Comparison of ENCODE assay signal across 22 mouse cellular contexts in genomic region chr16:93453056-93453455, GRCm38 (mm10).
A peak's percentile ranks its signal among the peaks of the same experiment; 100 is the strongest.
DNase-seq lines count a peak whose midpoint lies in the region; ATAC-seq and TF ChIP-seq lines count a peak whose summit lies in the region.
"Had no signal": no experiment of that assay in that cellular context is flagged by ENCODE, and none has a peak within 500 bp of the region (broad histone marks: within the 10 kb centered on the region; RNA-seq: fewer than 3 reads in every experiment).

No protein-coding gene starts in this region.

- no peak overlapping the region for H3K4me2 ChIP-seq in midbrain, embryonic 11.5 days
- no peak overlapping the region for H3K4me2 ChIP-seq in midbrain, postnatal 0 days (ENCODE audit: low read depth, low read length, poor library complexity, severe bottlenecking)
- no peak overlapping the region for H3K4me2 ChIP-seq in hindbrain, embryonic 14.5 days (replicated peaks)
- H3K4me2 ChIP-seq in stomach, postnatal 0 days (replicated peaks; ENCODE audit: low read depth): no peak overlapping the region

- no peak for ATAC-seq in midbrain, embryonic 11.5 days (ENCODE audit: low FRiP score)
- no peak for ATAC-seq in midbrain, postnatal 0 days (ENCODE audit: low FRiP score)
- ATAC-seq in common myeloid progenitor, adult 5-6 weeks (replicated peaks; ENCODE audit: low read depth, poor library complexity, severe bottlenecking): peak; percentile 29; the same call in 1 of the 2 replicates
- no peak for ATAC-seq in hindbrain, embryonic 14.5 days (ENCODE audit: low FRiP score)
- ATAC-seq in stomach, postnatal 0 days (ENCODE audit: low FRiP score, low TSS enrichment): no peak
- ATAC-seq: activated CD4-positive, CD25-positive, alpha-beta regulatory T cell, adult 4 months; CD4-positive, CD25-positive, alpha-beta regulatory T cell, adult 4 months; Patski had no signal

- H3K9ac ChIP-seq in midbrain, embryonic 11.5 days (ENCODE audit: low read length): no peak overlapping the region
- no peak overlapping the region for H3K9ac ChIP-seq in midbrain, postnatal 0 days (replicated peaks; ENCODE audit: low read length, poor library complexity, severe bottlenecking)
- no peak overlapping the region for H3K9ac ChIP-seq in hindbrain, embryonic 14.5 days
- H3K9ac ChIP-seq in stomach, postnatal 0 days (ENCODE audit: low read length): no peak overlapping the region

- no peaks in the 10 kb centered on the region for H3K27me3 ChIP-seq in midbrain, embryonic 11.5 days (ENCODE audit: control insufficient read depth, insufficient read depth, low read length)
- no peaks in the 10 kb centered on the region; the same call in 1 of the 2 replicates for H3K27me3 ChIP-seq in midbrain, postnatal 0 days (ENCODE audit: insufficient read depth, low read length)
- peaks cover 30% of the 10 kb centered on the region for H3K27me3 ChIP-seq in E14TG2a.4 (ENCODE audit: insufficient read depth, low read length)
- 0 out of 2 replicates have a peak, but pooled peaks cover 12% of the 10 kb centered on the region for H3K27me3 ChIP-seq in hindbrain, embryonic 14.5 days (ENCODE audit: control insufficient read depth, insufficient read depth, low read length)
- 0 out of 2 replicates have a peak, but pooled peaks cover 4% of the 10 kb centered on the region for H3K27me3 ChIP-seq in stomach, postnatal 0 days (ENCODE audit: control insufficient read depth, insufficient read depth, low read length)
- H3K27me3 ChIP-seq: CH12.LX, Patski had no signal

- TF ChIP-seq EP300 in stomach, postnatal 0 days (optimal IDR thresholded peaks at IDR 0.05): no peak

- WGBS in midbrain, embryonic 11.5 days: 84% methylated on average over 9 of the region's 9 CpGs
- WGBS in midbrain, postnatal 0 days: 85% methylated on average over 9 of the region's 9 CpGs
- WGBS in hindbrain, embryonic 14.5 days: 85% methylated on average over 9 of the region's 9 CpGs
- 85% methylated on average over 9 of the region's 9 CpGs for WGBS in stomach, postnatal 0 days

- intact Hi-C loops in heart, postnatal 36 days (cut with DNase I): loop anchor here (5.0 to 10.0 kb wide), 3 partner anchors 141 to 628 kb away; partner anchors contain the start of gene Runx1

- H3K27ac ChIP-seq in midbrain, embryonic 11.5 days (ENCODE audit: low read depth, low read length): no peak overlapping the region
- H3K27ac ChIP-seq in midbrain, postnatal 0 days (ENCODE audit: low read depth, low read length): no peak overlapping the region
- no peak overlapping the region for H3K27ac ChIP-seq in hindbrain, embryonic 14.5 days
- H3K27ac ChIP-seq in stomach, postnatal 0 days (replicated peaks): no peak overlapping the region

- H3K9me3 ChIP-seq in midbrain, embryonic 11.5 days (ENCODE audit: control insufficient read depth, low read length): no peaks in the 10 kb centered on the region
- H3K9me3 ChIP-seq in midbrain, postnatal 0 days (ENCODE audit: low read length): no peaks in the 10 kb centered on the region
- H3K9me3 ChIP-seq in E14TG2a.4 (ENCODE audit: low read length): no peaks in the 10 kb centered on the region
- H3K9me3 ChIP-seq in hindbrain, embryonic 14.5 days (ENCODE audit: control insufficient read depth, low read length): no peaks in the 10 kb centered on the region
- no peaks in the 10 kb centered on the region for H3K9me3 ChIP-seq in stomach, postnatal 0 days (ENCODE audit: control insufficient read depth, low read length)
- H3K9me3 ChIP-seq: G1E had no signal

- DNase-seq in heart, adult 11 months: peak; percentile 76
- no peak for DNase-seq in heart, postnatal 36 days
- peak; percentile 57 for DNase-seq in midbrain, embryonic 11.5 days (ENCODE audit: low spot score, missing footprints)
- no peak for DNase-seq in midbrain, postnatal 0 days (ENCODE audit: low spot score)
- DNase-seq in hindbrain, embryonic 14.5 days (ENCODE audit: low spot score): no peak
- DNase-seq in stomach, postnatal 0 days (ENCODE audit: low spot score): no peak
- DNase-seq: adrenal gland, adult 2 months; adrenal gland, adult 8-10 months; adrenal gland, postnatal 10 days; adrenal gland, postnatal 14 days; adrenal gland, postnatal 25 days; B cell, adult 2 months; cerebellum, adult 11 months; cerebellum, adult 11-12 months; cerebellum, adult 18-20 months had no signal

- no peaks in the 10 kb centered on the region for H3K4me1 ChIP-seq in midbrain, embryonic 11.5 days (ENCODE audit: control insufficient read depth, insufficient read depth, low read length)
- H3K4me1 ChIP-seq in midbrain, postnatal 0 days (ENCODE audit: insufficient read depth, low read length): no peaks in the 10 kb centered on the region
- peaks cover 33% of the 10 kb centered on the region for H3K4me1 ChIP-seq in E14TG2a.4 (replicated peaks; ENCODE audit: low read depth, low read length)
- no peaks in the 10 kb centered on the region for H3K4me1 ChIP-seq in hindbrain, embryonic 14.5 days (replicated peaks; ENCODE audit: control insufficient read depth, insufficient read depth, low read length)
- H3K4me1 ChIP-seq in stomach, postnatal 0 days (replicated peaks; ENCODE audit: control insufficient read depth, insufficient read depth): no peaks in the 10 kb centered on the region

- no peak for TF ChIP-seq CTCF in midbrain, postnatal 0 days (IDR thresholded peaks at IDR 0.05)
- no peak for TF ChIP-seq CTCF in E14TG2a.4 (conservative IDR thresholded peaks at IDR 0.05; ENCODE audit: low read length)
- no peak for TF ChIP-seq CTCF in stomach, postnatal 0 days (IDR thresholded peaks at IDR 0.05; ENCODE audit: low read depth)

- no peak overlapping the region for H3K4me3 ChIP-seq in midbrain, embryonic 11.5 days (ENCODE audit: low read depth, low read length)
- no peak overlapping the region for H3K4me3 ChIP-seq in midbrain, postnatal 0 days (ENCODE audit: low read depth, low read length)
- H3K4me3 ChIP-seq in E14TG2a.4 (replicated peaks; ENCODE audit: low read length): 0 out of 2 replicates have a peak overlapping the region, but pooled peaks have one; percentile 30
- H3K4me3 ChIP-seq in hindbrain, embryonic 14.5 days (replicated peaks; ENCODE audit: low read length): no peak overlapping the region
- no peak overlapping the region for H3K4me3 ChIP-seq in stomach, postnatal 0 days (ENCODE audit: low read depth, low read length)

- no peaks in the 10 kb centered on the region for H3K36me3 ChIP-seq in midbrain, embryonic 11.5 days (ENCODE audit: control insufficient read depth, insufficient read depth, low read length)
- no peaks in the 10 kb centered on the region for H3K36me3 ChIP-seq in midbrain, postnatal 0 days (ENCODE audit: insufficient read depth, low read length)
- H3K36me3 ChIP-seq in E14TG2a.4 (ENCODE audit: insufficient read depth, low read length): no peaks in the 10 kb centered on the region
- no peaks in the 10 kb centered on the region for H3K36me3 ChIP-seq in hindbrain, embryonic 14.5 days (replicated peaks; ENCODE audit: control insufficient read depth, insufficient read depth)
- no peaks in the 10 kb centered on the region for H3K36me3 ChIP-seq in stomach, postnatal 0 days (ENCODE audit: control insufficient read depth, insufficient read depth, low read length)
- H3K36me3 ChIP-seq: G1E had no signal

Comparison
In these comparisons a context has a peak if more than half of its experiments do, and no peak if none do; other contexts are left out.
1. DNase-seq: peak in heart, adult 11 months (single experiment) and midbrain, embryonic 11.5 days (single experiment); none in heart, postnatal 36 days (0 of 2), midbrain, postnatal 0 days (single experiment), hindbrain, embryonic 14.5 days (single experiment) and stomach, postnatal 0 days (single experiment).